Mouse (Mus musculus) midbrain, postnatal 0 days (tissue): Measurements from ENCODE around the gene Sept9. TPM values are rescaled to one million over a fixed set of nuclear protein-coding genes. Genes with fewer than 3 reads are reported as not detected.
A peak's percentile ranks its signal among the peaks of the same experiment; 100 is the strongest.

ENCODE experiments used
- ATAC-seq: fragments of 200-750 bp; cut with Nextera tagmentation; 2 replicates; pipeline ENCODE4 v1.8.0; 2017; ENCODE audit warnings: moderate number of reproducible peaks, mild to moderate bottlenecking, moderate TSS enrichment, moderate library complexity; ENCODE audit not compliant: low FRiP score
- DNase-seq: peaks from one replicate; pipeline ENCODE4 v3.0.0-alpha.2; 2015; ENCODE audit warnings: low spot score
- H3K27ac ChIP-seq: fragments of 300-500 bp; sonication (generic); 2 replicates; pipeline ENCODE4 v1.5.1; 2014; ENCODE audit warnings: low read depth, mild to moderate bottlenecking, low read length, mixed read lengths
- H3K27me3 ChIP-seq: fragments of 300-500 bp; sonication (generic); 2 replicates; pipeline ENCODE4 v1.6.1; 2014; ENCODE audit warnings: low read length, control low read depth, mixed read lengths; ENCODE audit not compliant: insufficient read depth
- H3K36me3 ChIP-seq: fragments of 300-500 bp; sonication (generic); 2 replicates; pipeline ENCODE4 v1.6.1; 2014; ENCODE audit warnings: low read length, control low read depth, mixed read lengths; ENCODE audit not compliant: insufficient read depth
- H3K4me1 ChIP-seq: fragments of 300-500 bp; sonication (generic); 2 replicates; pipeline ENCODE4 v1.6.1; 2014; ENCODE audit warnings: mild to moderate bottlenecking, control low read depth, antibody characterized with exemption, low read length, mixed read lengths; ENCODE audit not compliant: insufficient read depth
- H3K4me2 ChIP-seq: fragments of 300-500 bp; sonication (generic); 2 replicates; pipeline ENCODE4 v1.6.1; 2014; ENCODE audit warnings: low read depth, mild to moderate bottlenecking, low read length, mixed read lengths; ENCODE audit not compliant: poor library complexity, severe bottlenecking
- H3K4me3 ChIP-seq: fragments of 300-500 bp; sonication (generic); 2 replicates; pipeline ENCODE4 v1.5.1; 2014; ENCODE audit warnings: low read depth, mild to moderate bottlenecking, low read length, moderate library complexity
- H3K9ac ChIP-seq: fragments of 300-500 bp; sonication (generic); replicated peaks from 2 replicates; pipeline ENCODE4 v1.6.1; 2014; ENCODE audit warnings: mild to moderate bottlenecking, low read length, moderate library complexity, mixed read lengths; ENCODE audit not compliant: poor library complexity, severe bottlenecking
- H3K9me3 ChIP-seq: fragments of 300-500 bp; sonication (generic); 2 replicates; pipeline ENCODE4 v1.6.1; 2016; ENCODE audit warnings: low read length, control low read depth
- CTCF ChIP-seq: IDR thresholded peaks from 2 replicates; pipeline ENCODE4 v1.5.1; 2016; ENCODE audit warnings: antibody characterized with exemption, mild to moderate bottlenecking
- WGBS: fragments of 180-500 bp; shearing (Covaris S2); extraction: QIAGEN DNeasy Blood & Tissue Kit; methylation state at CpG from one replicate; pipeline ENCODE4 v1.1.7; 2014; 5-methylcytosine and 5-hydroxymethylcytosine counted together
- polyA plus RNA-seq: library from polyadenylated mRNA; unstranded; fragments of >200 nt; fragmentation: Nextera tagmentation; extraction: Ambion mirVana; gene quantifications from 2 replicates; pipeline ENCODE4 v1.2.1, GENCODE M21; 2015
- total RNA-seq: library from RNA; depleted of rRNA; stranded (reverse); fragments of >200 nt; gene quantifications from 2 replicates; pipeline ENCODE4 v1.2.3, GENCODE M21; 2014

Gene Sept9
- total and polyA plus RNA-seq, 2 experiments from 2014 or later, result 95.3 to 105 TPM

- no peaks in the 10 kb centered on the region for H3K9me3 ChIP-seq
- H3K4me3 ChIP-seq, result no peak overlapping the region
- H3K4me2 ChIP-seq, result no peak overlapping the region
- no peak for TF ChIP-seq CTCF
- H3K9ac ChIP-seq, result no peak overlapping the region
- no peaks in the 10 kb centered on the region for H3K4me1 ChIP-seq
- no peaks in the 10 kb centered on the region for H3K27me3 ChIP-seq
- no peak for ATAC-seq
- no peak overlapping the region for H3K27ac ChIP-seq
- H3K36me3 ChIP-seq, result no peaks in the 10 kb centered on the region
- DNase-seq, result no peak
- WGBS, result 77% methylated on average over 14 of the region's 14 CpGs
These were observed 107.0 kb downstream of the Sept9 start for GRCm38 (mm10) chr11:117306311-117307088.

- TF ChIP-seq CTCF, result peak; percentile 27; the same call in 1 of the 2 replicates
- WGBS, result 39% methylated on average over 13 of the region's 13 CpGs
- Histone ChIP-seq H3K4me2 (no peak overlapping the region), H3K4me1 (0 out of 2 replicates have a peak, but pooled peaks cover 5% of the 10 kb centered on the region), H3K27ac (no peak overlapping the region), H3K36me3 (no peaks in the 10 kb centered on the region), H3K9ac (no peak overlapping the region), H3K9me3 (no peaks in the 10 kb centered on the region), H3K4me3 (no peak overlapping the region), H3K27me3 (no peaks in the 10 kb centered on the region)
- no peak; the same call in 1 of the 2 replicates for ATAC-seq
- no peak for DNase-seq
These were observed 108.7 kb downstream of the Sept9 start for GRCm38 (mm10) chr11:117307895-117308786.

- Histone ChIP-seq H3K4me2 (no peak overlapping the region), H3K9ac (no peak overlapping the region), H3K27me3 (no peaks in the 10 kb centered on the region), H3K36me3 (no peaks in the 10 kb centered on the region), H3K4me3 (no peak overlapping the region), H3K4me1 (0 out of 2 replicates have a peak, but pooled peaks cover 5% of the 10 kb centered on the region), H3K27ac (no peak overlapping the region), H3K9me3 (no peaks in the 10 kb centered on the region)
- WGBS, result 79% methylated on average over 17 of the region's 17 CpGs
- ATAC-seq (no peak), DNase-seq (no peak)
- TF ChIP-seq CTCF, result no peak
These were observed 109.9 kb downstream of the Sept9 start for GRCm38 (mm10) chr11:117309108-117309917.

- H3K9ac ChIP-seq, result no peak overlapping the region
- DNase-seq (no peak), ATAC-seq (no peak)
- H3K27ac ChIP-seq, result no peak overlapping the region
- H3K4me2 ChIP-seq, result no peak overlapping the region
- H3K27me3 ChIP-seq, result no peaks in the 10 kb centered on the region
- WGBS, result 77% methylated on average over 3 of the region's 3 CpGs
- H3K4me1 ChIP-seq, result 0 out of 2 replicates have a peak, but pooled peaks cover 5% of the 10 kb centered on the region
- TF ChIP-seq CTCF, result no peak
- H3K9me3 ChIP-seq, result no peaks in the 10 kb centered on the region
- no peak overlapping the region for H3K4me3 ChIP-seq
- H3K36me3 ChIP-seq, result no peaks in the 10 kb centered on the region
These were observed 110.4 kb downstream of the Sept9 start for GRCm38 (mm10) chr11:117309918-117310287.

- 0 out of 2 replicates have a peak, but pooled peaks cover 5% of the 10 kb centered on the region for H3K4me1 ChIP-seq
- 87% methylated on average over 12 of the region's 12 CpGs for WGBS
- no peak for ATAC-seq
These were observed 111.1 kb downstream of the Sept9 start for GRCm38 (mm10) chr11:117310341-117311107.

More at GRCm38 (mm10) chr11:117310341-117311107, 111.1 kb downstream of the Sept9 start:
- no peaks in the 10 kb centered on the region for H3K9me3 ChIP-seq
- H3K4me2 ChIP-seq, result no peak overlapping the region
- H3K36me3 ChIP-seq, result no peaks in the 10 kb centered on the region
- no peak overlapping the region for H3K9ac ChIP-seq
- no peak overlapping the region for H3K27ac ChIP-seq
- DNase-seq, result no peak
- H3K4me3 ChIP-seq, result no peak overlapping the region
- H3K27me3 ChIP-seq, result no peaks in the 10 kb centered on the region
- TF ChIP-seq CTCF, result no peak
